Mouse (Mus musculus) stomach, embryonic 14.5 days (tissue): ENCODE measurements around the gene Lage3. TPM values are rescaled to one million over a fixed set of nuclear protein-coding genes. Genes with fewer than 3 reads are reported as not detected.

Experiments
- ATAC-seq: fragments of 200-750 bp; cut with Nextera tagmentation; 2 replicates; pipeline ENCODE4 v1.8.0; 2017; ENCODE audit warnings: low read depth, moderate TSS enrichment; ENCODE audit not compliant: insufficient number of reproducible peaks, insufficient read depth, low FRiP score
- H3K27ac ChIP-seq: fragments of 300-500 bp; sonication (generic); 2 replicates; pipeline ENCODE4 v1.5.1; 2014; ENCODE audit warnings: mild to moderate bottlenecking, low read length, moderate library complexity, mixed read lengths
- H3K27me3 ChIP-seq: fragments of 300-500 bp; sonication (generic); 2 replicates; pipeline ENCODE4 v1.6.1; 2014; ENCODE audit warnings: low read length, control low read depth, mixed read lengths; ENCODE audit not compliant: control insufficient read depth, insufficient read depth
- H3K36me3 ChIP-seq: fragments of 300-500 bp; sonication (generic); 2 replicates; pipeline ENCODE4 v1.6.1; 2014; ENCODE audit warnings: mild to moderate bottlenecking, control low read depth, low read length, moderate library complexity, mixed read lengths; ENCODE audit not compliant: control insufficient read depth, insufficient read depth
- H3K4me1 ChIP-seq: fragments of 300-500 bp; sonication (generic); 2 replicates; pipeline ENCODE4 v1.6.1; 2014; ENCODE audit warnings: low read length, control low read depth, mixed read lengths; ENCODE audit not compliant: control insufficient read depth, insufficient read depth
- H3K4me2 ChIP-seq: fragments of 300-500 bp; sonication (generic); replicated peaks from 2 replicates; pipeline ENCODE4 v1.6.1; 2014; ENCODE audit warnings: low read depth, low read length, control low read depth
- H3K4me3 ChIP-seq: fragments of 300-500 bp; sonication (generic); 2 replicates; pipeline ENCODE4 v1.5.1; 2014; ENCODE audit warnings: low read depth, low read length, control low read depth
- H3K9ac ChIP-seq: fragments of 300-500 bp; sonication (generic); replicated peaks from 2 replicates; pipeline ENCODE4 v1.6.1; 2014; ENCODE audit warnings: low read depth, mild to moderate bottlenecking, control low read depth, low read length, moderate library complexity, mixed read lengths
- H3K9me3 ChIP-seq: fragments of 300-500 bp; sonication (generic); 2 replicates; pipeline ENCODE4 v1.6.1; 2016; ENCODE audit warnings: low read depth, low read length, control low read depth; ENCODE audit not compliant: control insufficient read depth
- WGBS: fragments of 180-500 bp; shearing (Covaris S2); extraction: QIAGEN DNeasy Blood & Tissue Kit; methylation state at CpG from one replicate; pipeline ENCODE4 v1.1.7; 2014; 5-methylcytosine and 5-hydroxymethylcytosine counted together
- polyA plus RNA-seq: library from polyadenylated mRNA; unstranded; fragments of >200 nt; fragmentation: Nextera tagmentation; extraction: Ambion mirVana; gene quantifications from 2 replicates; pipeline ENCODE4 v1.2.1, GENCODE M21; 2014

The Lage3 gene
- 112 and 116 TPM in 2 replicates for polyA plus RNA-seq

DNA sequence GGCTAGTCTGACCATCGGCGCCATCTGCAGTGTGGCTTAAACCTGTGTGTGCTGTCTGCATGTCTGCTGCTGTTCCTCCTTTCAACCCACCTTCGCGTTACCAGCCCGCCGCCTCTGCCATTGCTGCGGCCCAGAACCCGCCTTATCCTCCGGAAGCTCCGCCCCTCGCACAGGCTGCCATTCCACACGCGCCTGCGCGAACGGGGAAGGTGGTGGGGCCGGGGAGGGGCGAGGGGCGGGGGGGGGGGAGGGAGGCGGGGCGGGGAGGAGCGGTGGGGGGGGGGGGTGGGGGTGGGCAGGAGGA lies at the start of gene Lage3:
Gene Lage3 (minus strand): TSS at position 152 of the 304 bp plus-strand sequence.
- H3K9me3 ChIP-seq, result no peaks in the 10 kb centered on the region
- H3K4me1 ChIP-seq, result no peaks in the 10 kb centered on the region
- peak; percentile 78 for ATAC-seq
- H3K9ac ChIP-seq, result peak within 1 kb of the TSS; percentile 55
- no peaks in the 10 kb centered on the region for H3K27me3 ChIP-seq
- H3K36me3 ChIP-seq, result no peaks in the 10 kb centered on the region
- 36% methylated on average over 12 of the region's 22 CpGs for WGBS
- peak within 1 kb of the TSS; percentile 53 for H3K4me2 ChIP-seq
- H3K27ac ChIP-seq, result peak within 1 kb of the TSS; percentile 27; the same call in 1 of the 2 replicates
- H3K4me3 ChIP-seq, result peak within 1 kb of the TSS; percentile 38

DNA sequence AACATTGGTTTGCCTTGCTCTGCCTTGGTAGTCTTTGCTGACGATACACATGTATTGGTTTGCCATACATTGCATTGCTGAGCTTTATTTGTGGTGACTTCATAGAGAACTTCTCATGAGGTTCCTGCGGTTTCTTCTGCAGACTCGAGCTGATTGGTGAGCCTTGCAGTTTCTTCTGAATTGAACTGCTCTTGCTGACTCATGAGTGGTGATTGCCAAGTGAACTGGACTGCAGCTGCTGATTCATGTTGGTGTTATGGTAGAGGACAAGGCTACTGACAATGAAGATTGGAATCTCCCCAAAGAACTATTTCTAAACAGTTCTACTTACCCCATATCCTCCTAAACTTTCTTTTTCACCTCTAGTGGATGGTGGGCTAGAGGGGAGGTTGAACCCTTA lies 46.7 kb upstream of the Lage3 start:
- no peak for ATAC-seq
- WGBS, result 77% methylated on average over 3 of the region's 3 CpGs
- Histone ChIP-seq H3K4me2 (no peak overlapping the region), H3K27me3 (no peaks in the 10 kb centered on the region), H3K27ac (no peak overlapping the region), H3K9me3 (no peaks in the 10 kb centered on the region), H3K4me1 (no peaks in the 10 kb centered on the region), H3K9ac (no peak overlapping the region), H3K4me3 (no peak overlapping the region), H3K36me3 (no peaks in the 10 kb centered on the region)

DNA sequence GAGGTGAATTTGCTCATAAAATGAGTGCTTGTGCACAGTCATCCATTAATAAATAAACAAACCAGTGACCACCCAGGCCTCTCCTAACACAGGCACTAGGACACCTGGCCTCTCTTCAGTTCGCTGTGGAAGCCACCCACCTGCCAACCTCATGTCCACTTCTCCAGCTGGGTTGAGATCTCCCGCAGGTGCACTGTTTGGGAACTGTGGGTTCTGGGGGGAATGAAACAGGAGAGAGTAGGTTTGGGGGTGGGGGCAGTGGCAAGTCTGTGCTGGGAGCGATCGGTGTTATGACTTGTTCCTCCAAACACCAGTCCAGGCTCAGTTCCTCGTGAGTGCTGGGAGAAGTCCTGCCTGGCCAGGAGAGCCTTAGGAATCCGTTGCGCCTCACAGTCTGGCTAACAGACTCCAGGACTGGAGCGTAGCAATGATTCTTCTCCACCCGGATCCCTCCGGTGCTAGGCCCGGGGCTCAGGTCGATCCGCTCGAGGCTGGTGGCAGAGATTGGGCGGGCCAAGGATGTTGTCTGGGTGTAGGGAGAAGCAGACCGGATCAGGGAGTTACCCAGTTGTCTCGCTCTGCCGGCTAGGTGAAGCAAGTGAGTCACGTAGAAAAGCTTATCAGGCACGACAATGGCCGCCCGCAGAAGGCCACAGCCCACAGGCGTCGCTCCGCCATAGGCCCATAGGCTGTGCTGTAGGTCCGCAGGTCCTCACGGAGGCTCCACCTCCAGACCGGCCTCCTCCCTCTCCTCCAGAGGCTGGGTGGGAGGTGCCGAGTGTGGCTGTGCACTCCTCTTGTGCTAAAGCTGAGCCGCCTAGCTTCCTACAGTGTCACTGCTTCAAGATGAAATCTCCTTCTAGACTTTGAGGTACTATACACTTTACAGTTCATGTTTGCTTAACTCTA lies 39.4 kb upstream of the Lage3 start, which contains the start of the genes Fam3a and Ikbkg:
Gene Fam3a (minus strand): TSS at position 738 of the 909 bp plus-strand sequence.
Gene Ikbkg (plus strand): TSS at position 756 of the 909 bp plus-strand sequence.
- Histone ChIP-seq H3K4me2 (peak within 1 kb of the TSS; percentile 52), H3K27ac (peak within 1 kb of the TSS; percentile 89), H3K36me3 (no peaks in the 10 kb centered on the region), H3K9ac (peak within 1 kb of the TSS; percentile 55), H3K27me3 (no peaks in the 10 kb centered on the region), H3K9me3 (no peaks in the 10 kb centered on the region), H3K4me1 (no peaks in the 10 kb centered on the region), H3K4me3 (peak within 1 kb of the TSS; percentile 47)
- ATAC-seq, result peak; percentile 100
- WGBS, result 25% methylated on average over 30 of the region's 30 CpGs

- H3K9me3 ChIP-seq, result no peaks in the 10 kb centered on the region
- H3K9ac ChIP-seq, result no peak overlapping the region
- no peaks in the 10 kb centered on the region for H3K4me1 ChIP-seq
- ATAC-seq, result no peak
- no peak overlapping the region for H3K4me2 ChIP-seq
- H3K27me3 ChIP-seq, result no peaks in the 10 kb centered on the region
- no peak overlapping the region for H3K27ac ChIP-seq
- H3K36me3 ChIP-seq, result no peaks in the 10 kb centered on the region; the same call in 1 of the 2 replicates
- H3K4me3 ChIP-seq, result no peak overlapping the region
Measured at GRCm38 (mm10) chrX:74388153-74388552, 34.7 kb upstream of the Lage3 start.

DNA sequence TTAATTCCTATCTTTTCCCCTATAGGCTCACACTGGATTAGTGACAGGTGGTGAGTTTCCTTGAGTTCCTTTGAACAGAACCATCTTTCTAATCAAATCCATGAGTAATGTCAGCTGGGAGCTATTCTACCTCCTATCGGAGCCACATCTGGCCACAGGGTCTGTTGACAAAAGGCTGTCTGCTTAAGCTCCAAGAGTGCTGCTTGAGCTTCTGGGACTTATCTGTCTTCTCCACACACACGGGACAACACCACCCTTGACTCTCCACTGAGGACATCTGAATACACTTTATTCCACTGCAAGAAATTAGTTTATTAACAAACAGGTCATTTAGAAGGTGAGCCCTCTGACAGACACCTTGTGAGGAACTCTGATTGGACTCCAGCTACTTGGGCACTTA lies 31.0 kb upstream of the Lage3 start:
- no peaks in the 10 kb centered on the region for H3K4me1 ChIP-seq
- H3K9me3 ChIP-seq, result no peaks in the 10 kb centered on the region
- H3K36me3 ChIP-seq, result no peaks in the 10 kb centered on the region; the same call in 1 of the 2 replicates
- no peaks in the 10 kb centered on the region for H3K27me3 ChIP-seq
- no peak overlapping the region for H3K4me2 ChIP-seq
- WGBS, result 86% methylated on average over 2 of the region's 2 CpGs
- no peak overlapping the region for H3K27ac ChIP-seq
- no peak overlapping the region for H3K9ac ChIP-seq
- ATAC-seq, result no peak
- H3K4me3 ChIP-seq, result no peak overlapping the region

GRCm38 (mm10) chrX:74372888-74373549 lies 19.6 kb upstream of the Lage3 start, which contains the start of the genes Ubl4a and Slc10a3:
Gene Ubl4a, minus strand, starts transcription at chrX:74373218.
Gene Slc10a3, minus strand, starts transcription at chrX:74373349.
- H3K27me3 ChIP-seq, result no peaks in the 10 kb centered on the region
- no peak within 1 kb of the TSS for H3K27ac ChIP-seq
- H3K4me1 ChIP-seq, result peaks cover 3% of the 10 kb centered on the region
- no peaks in the 10 kb centered on the region for H3K36me3 ChIP-seq
- H3K9me3 ChIP-seq, result no peaks in the 10 kb centered on the region
- H3K4me3 ChIP-seq, result peak within 1 kb of the TSS; percentile 34
- peak within 1 kb of the TSS; percentile 48 for H3K4me2 ChIP-seq
- WGBS, result 26% methylated on average over 32 of the region's 32 CpGs
- peak; percentile 90 for ATAC-seq
- H3K9ac ChIP-seq, result peak within 1 kb of the TSS; percentile 21; the same call in 1 of the 2 replicates

- Histone ChIP-seq H3K9ac (peak overlapping the region; percentile 55), H3K27ac (peak overlapping the region; percentile 69; the same call in 1 of the 2 replicates), H3K4me3 (peak overlapping the region; percentile 51), H3K27me3 (no peaks in the 10 kb centered on the region), H3K4me1 (peaks cover 6% of the 10 kb centered on the region), H3K4me2 (peak overlapping the region; percentile 55), H3K9me3 (no peaks in the 10 kb centered on the region), H3K36me3 (no peaks in the 10 kb centered on the region; the same call in 1 of the 2 replicates)
- peak; percentile 80 for ATAC-seq
- 26% methylated on average over 30 of the region's 49 CpGs for WGBS
Measured at GRCm38 (mm10) chrX:74368209-74368909, 14.9 kb upstream of the Lage3 start.

GRCm38 (mm10) chrX:74367512-74367911 lies 14.1 kb upstream of the Lage3 start:
- H3K27ac ChIP-seq, result no peak overlapping the region; the same call in 1 of the 2 replicates
- no peak for ATAC-seq

More at GRCm38 (mm10) chrX:74367512-74367911, 14.1 kb upstream of the Lage3 start:
- Histone ChIP-seq H3K36me3 (no peaks in the 10 kb centered on the region; the same call in 1 of the 2 replicates), H3K9me3 (no peaks in the 10 kb centered on the region), H3K4me1 (peaks cover 6% of the 10 kb centered on the region), H3K27me3 (no peaks in the 10 kb centered on the region), H3K9ac (peak overlapping the region; percentile 55; the same call in 1 of the 2 replicates), H3K4me2 (peak overlapping the region; percentile 55), H3K4me3 (peak overlapping the region; percentile 51)
- WGBS, result 57% methylated on average over 10 of the region's 10 CpGs
